Mouse (Mus musculus) monocyte, adult 5-6 weeks (primary cell): Measurements from ENCODE around the gene Ints4. TPM values are rescaled to one million over a fixed set of nuclear protein-coding genes. Genes with fewer than 3 reads are reported as not detected.

Experiments used
- total RNA-seq: library from RNA; stranded (forward); fragments of 200-1000, 200-491, 200-594 nt; gene quantifications from 3 replicates; pipeline ENCODE4 v1.2.3, GENCODE M21; 2017

Gene Ints4
- total RNA-seq, 1 experiment from 2014 or later, result 34.0 TPM

Other genes starting within 250 kb of the Ints4 start
- gene Usp35, start 148.9 kb upstream of the Ints4 start, total RNA-seq, result 1.9 to 8.0 TPM (median 5.7 TPM) in 3 replicates
- gene Kctd21, start 148.6 kb upstream of the Ints4 start, total RNA-seq, result 1.2 to 4.0 TPM (median 2.2 TPM) in 3 replicates
- gene Alg8, start 109.3 kb upstream of the Ints4 start, total RNA-seq, result 1.9 to 8.3 TPM (median 4.5 TPM) in 3 replicates
- gene Ndufc2, start 81.0 kb upstream of the Ints4 start, total RNA-seq, result 50.0 to 98.9 TPM (median 90.5 TPM) in 3 replicates
- gene Thrsp, start 63.2 kb upstream of the Ints4 start, total RNA-seq, result not detected in 3 replicates
- 0.48 to 0.97 TPM (median 0.85 TPM) in 3 replicates for gene Kctd14, start 29.6 kb upstream of the Ints4 start, total RNA-seq
- gene Aamdc, start 98.5 kb downstream of the Ints4 start, total RNA-seq, result 20.3 to 34.1 TPM (median 27.6 TPM) in 3 replicates
- 50.8 to 106 TPM (median 78.8 TPM) in 3 replicates for gene Rsf1, start 98.9 kb downstream of the Ints4 start, total RNA-seq
- 79.1 to 86.2 TPM (median 79.8 TPM) in 3 replicates for gene Clns1a, start 215.7 kb downstream of the Ints4 start, total RNA-seq